Comparison of ENCODE assay signal across 20 mouse cellular contexts in genomic region chr7:4144046-4144445, GRCm38 (mm10). TPM values are rescaled to one million over a fixed set of nuclear protein-coding genes. Genes with fewer than 3 reads are reported as not detected.
DNase-seq lines count a peak whose midpoint lies in the region; TF ChIP-seq lines count a peak whose summit lies in the region.
"Had no signal": no experiment of that assay in that cellular context is flagged by ENCODE, and none has a peak within 500 bp of the region (broad histone marks: within the 10 kb centered on the region; RNA-seq: fewer than 3 reads in every experiment).

No protein-coding gene starts in this region.

- WGBS in lung, adult 2 months = 93% methylated on average over 13 of the region's 13 CpGs
- 95% methylated on average over 13 of the region's 13 CpGs for WGBS in embryonic facial prominence, embryonic 10.5 days

- H3K4me1 ChIP-seq in lung, adult 2 months (ENCODE audit: control insufficient read depth, insufficient read depth, low read length) = peaks cover 6% of the 10 kb centered on the region
- peaks cover 11% of the 10 kb centered on the region for H3K4me1 ChIP-seq in embryonic facial prominence, embryonic 10.5 days

- TF ChIP-seq CTCF in lung, adult 2 months (IDR thresholded peaks at IDR 0.05; ENCODE audit: insufficient read depth, low read length) = no peak

- no peaks in the 10 kb centered on the region for H3K9me3 ChIP-seq in embryonic facial prominence, embryonic 10.5 days
- H3K9me3 ChIP-seq: forebrain, embryonic 10.5 days; kidney, embryonic 15.5 days; limb, embryonic 15.5 days; liver, embryonic 15.5 days; midbrain, embryonic 12.5 days had no signal

- peaks cover 95% of the 10 kb centered on the region for H3K36me3 ChIP-seq in embryonic facial prominence, embryonic 10.5 days (replicated peaks)

- no peak overlapping the region for H3K27ac ChIP-seq in embryonic facial prominence, embryonic 10.5 days (replicated peaks)
- H3K27ac ChIP-seq: forebrain, embryonic 10.5 days; gastrocnemius, adult 2 months; hindbrain, postnatal 0 days; kidney, embryonic 15.5 days; limb, embryonic 15.5 days; liver, embryonic 15.5 days; midbrain, embryonic 12.5 days; stomach, postnatal 0 days had no signal

- no peak for TF ChIP-seq POLR2A in lung, adult 2 months (IDR thresholded peaks at IDR 0.05; ENCODE audit: borderline replicate concordance, extremely low read depth, low read depth, low read length)

- no peak overlapping the region for H3K4me3 ChIP-seq in lung, adult 2 months (replicated peaks; ENCODE audit: extremely low read depth, low read depth, low read length)
- H3K4me3 ChIP-seq in embryonic facial prominence, embryonic 10.5 days = no peak overlapping the region
- H3K4me3 ChIP-seq: forebrain, embryonic 10.5 days; gastrocnemius, adult 2 months; kidney, embryonic 15.5 days; limb, embryonic 15.5 days; liver, embryonic 15.5 days; midbrain, embryonic 12.5 days had no signal

- H3K27me3 ChIP-seq in embryonic facial prominence, embryonic 10.5 days (replicated peaks; ENCODE audit: low read depth, poor library complexity, severe bottlenecking) = no peaks in the 10 kb centered on the region
- H3K27me3 ChIP-seq: kidney, embryonic 15.5 days; limb, embryonic 15.5 days; liver, embryonic 15.5 days; midbrain, embryonic 12.5 days had no signal

- intact Hi-C loops in heart, postnatal 25 days (cut with DNase I) = loop anchor here (10.0 kb wide), 2 partner anchors 511 to 931 kb away; partner anchors contain the start of gene Ppp6r1

- DNase-seq in cerebellum, adult 8-10 months = peak; percentile 14
- no peak for DNase-seq in cerebellum, postnatal 4 days (ENCODE audit: low spot score in 2 of 2)
- peak; percentile 87 for DNase-seq in heart, adult 11 months
- DNase-seq in heart, postnatal 25 days (ENCODE audit: low spot score) = no peak
- peak; percentile 2 for DNase-seq in lung, adult 2 months
- no peak for DNase-seq in lung, adult 18-20 months
- DNase-seq in embryonic facial prominence, embryonic 10.5 days (ENCODE audit: low spot score) = peak; percentile 4
- DNase-seq: adrenal gland, postnatal 10 days; gastrocnemius, adult 2 months; kidney, adult 11 months; kidney, postnatal 36 days; lung, postnatal 10 days; thymus, postnatal 14 days had no signal

RNA-seq across cellular contexts. Expression of gene Leng9, which starts 6.1 kb away (rescaled TPM):
- total RNA-seq in heart, postnatal 25 days (2021) = 1 to 10 TPM; 2.5 to 3.2 TPM
- 8.6 and 10.2 TPM in 2 replicates for polyA plus RNA-seq in lung, adult 2 months (2012; rRNA removed)
- polyA plus RNA-seq in embryonic facial prominence, embryonic 10.5 days (2016; fragmentation: Nextera tagmentation; extraction: Ambion mirVana) = 1.4 and 1.7 TPM in 2 replicates

RNA-seq across cellular contexts. Expression of gene Leng8, which starts 7.2 kb away (rescaled TPM):
- total RNA-seq in heart, postnatal 25 days (2021) = 10 to 100 TPM; 37.4 to 40.9 TPM
- polyA plus RNA-seq in lung, adult 2 months (2012; rRNA removed) = 648 and 958 TPM in 2 replicates
- 68.1 and 68.2 TPM in 2 replicates for polyA plus RNA-seq in embryonic facial prominence, embryonic 10.5 days (2016; fragmentation: Nextera tagmentation; extraction: Ambion mirVana)

RNA-seq across cellular contexts. Expression of gene Cdc42ep5, which starts 20.6 kb away (rescaled TPM):
- 1 to 10 TPM; 5.7 to 5.9 TPM for total RNA-seq in heart, postnatal 25 days (2021)
- polyA plus RNA-seq in lung, adult 2 months (2012; rRNA removed) = 46.9 and 51.8 TPM in 2 replicates
- 32.7 and 34.9 TPM in 2 replicates for polyA plus RNA-seq in embryonic facial prominence, embryonic 10.5 days (2016; fragmentation: Nextera tagmentation; extraction: Ambion mirVana)

RNA-seq across cellular contexts. Expression of gene Ttyh1, which starts 24.8 kb away (rescaled TPM):
- total RNA-seq in heart, postnatal 25 days (2021) = under 1 TPM; 0.68 to 0.75 TPM
- 2.6 and 3.0 TPM in 2 replicates for polyA plus RNA-seq in lung, adult 2 months (2012; rRNA removed)
- polyA plus RNA-seq in embryonic facial prominence, embryonic 10.5 days (2016; fragmentation: Nextera tagmentation; extraction: Ambion mirVana) = 10.5 and 10.9 TPM in 2 replicates

Comparison
In these comparisons a context has a peak if more than half of its experiments do, and no peak if none do; other contexts are left out.
1. DNase-seq: peak in cerebellum, adult 8-10 months (single experiment), heart, adult 11 months (single experiment), lung, adult 2 months (single experiment) and embryonic facial prominence, embryonic 10.5 days (single experiment); none in cerebellum, postnatal 4 days (0 of 2), heart, postnatal 25 days (single experiment) and lung, adult 18-20 months (0 of 2).